Mouse (Mus musculus) heart, embryonic 14.5 days (tissue): ENCODE results near the gene Gm12117. TPM values are rescaled to one million over a fixed set of nuclear protein-coding genes. Genes with fewer than 3 reads are reported as not detected.

ENCODE experiments used
- polyA plus RNA-seq: library from polyadenylated mRNA; unstranded; fragments of >200 nt; fragmentation: Nextera tagmentation; extraction: Ambion mirVana; gene quantifications from 2 replicates; pipeline ENCODE4 v1.2.1, GENCODE M21; 2014

The Gm12117 gene
- polyA plus RNA-seq, 1 experiment from 2014 or later = not detected

Other genes with a start within 250 kb of the Gm12117 start
- gene Fgf18, start 129.3 kb downstream of the Gm12117 start, polyA plus RNA-seq = 7.9 and 9.5 TPM in 2 replicates
- gene Npm1, start 113.5 kb downstream of the Gm12117 start, polyA plus RNA-seq = 465 and 517 TPM in 2 replicates
- 0.18 TPM in 1 of 2 replicates, not detected in the other for gene Tlx3, start 73.1 kb downstream of the Gm12117 start, polyA plus RNA-seq
- 4.7 and 6.3 TPM in 2 replicates for gene Ranbp17, start 237.0 kb upstream of the Gm12117 start, polyA plus RNA-seq